Mouse (Mus musculus): ENCODE data around the gene D16Ertd472e.
"Not testable (repeated sequence)": the region's sequence is repeated elsewhere in the genome, so short reads cannot be mapped to it uniquely, and the experiment has no call there.

Gene D16Ertd472e

GRCm38 (mm10) chr16:78573016-78573415, 3.5 kb downstream of the D16Ertd472e start:
- no peak for DNase-seq (ENCODE audit: low read depth, low spot score)

DNA sequence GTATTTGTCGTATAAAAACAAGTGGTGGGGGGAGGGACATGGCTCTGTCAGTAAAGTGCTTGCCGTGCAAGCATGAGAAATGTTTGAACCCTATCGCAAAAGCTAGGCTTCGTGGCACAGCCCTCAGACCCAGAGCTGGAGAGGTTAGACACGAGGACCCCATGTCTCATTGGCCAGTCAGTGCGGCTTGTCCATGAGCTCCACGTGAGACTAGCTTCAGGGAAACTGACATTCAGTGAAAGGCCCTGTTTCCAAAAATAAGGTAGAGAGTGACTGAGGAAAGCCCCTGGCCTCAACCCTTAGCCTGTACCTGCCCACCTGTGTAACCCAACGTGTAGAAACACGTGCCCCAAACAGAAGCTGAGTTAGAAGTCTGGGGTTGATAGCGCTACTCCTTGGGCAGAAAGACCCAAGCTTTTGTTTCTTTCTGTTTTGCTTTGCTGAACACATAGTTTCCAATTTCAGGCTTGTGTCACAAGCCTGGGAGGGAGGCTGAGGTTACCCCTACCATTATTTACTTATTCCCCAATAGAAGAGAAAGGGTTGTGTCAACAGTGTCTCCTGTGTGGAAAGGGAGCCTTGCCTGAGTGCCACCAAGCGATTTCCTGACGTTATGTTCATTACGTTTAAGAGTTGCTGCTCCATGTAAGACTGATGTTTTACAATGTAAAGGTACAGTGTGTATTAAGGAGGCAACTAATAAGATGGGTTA, 12.2 kb downstream of the D16Ertd472e start:
- DNase-seq (ENCODE audit: low read depth, low spot score) = no peak

- DNase-seq (ENCODE audit: low read depth, low spot score) = no peak
These were observed 13.2 kb downstream of the D16Ertd472e start for GRCm38 (mm10) chr16:78563093-78563971.

GRCm38 (mm10) chr16:78560627-78561026, 15.9 kb downstream of the D16Ertd472e start:
- no peak for DNase-seq (ENCODE audit: low read depth, low spot score)

GRCm38 (mm10) chr16:78560063-78560462, 16.4 kb downstream of the D16Ertd472e start:
- DNase-seq (ENCODE audit: low read depth, low spot score) = no peak

DNA sequence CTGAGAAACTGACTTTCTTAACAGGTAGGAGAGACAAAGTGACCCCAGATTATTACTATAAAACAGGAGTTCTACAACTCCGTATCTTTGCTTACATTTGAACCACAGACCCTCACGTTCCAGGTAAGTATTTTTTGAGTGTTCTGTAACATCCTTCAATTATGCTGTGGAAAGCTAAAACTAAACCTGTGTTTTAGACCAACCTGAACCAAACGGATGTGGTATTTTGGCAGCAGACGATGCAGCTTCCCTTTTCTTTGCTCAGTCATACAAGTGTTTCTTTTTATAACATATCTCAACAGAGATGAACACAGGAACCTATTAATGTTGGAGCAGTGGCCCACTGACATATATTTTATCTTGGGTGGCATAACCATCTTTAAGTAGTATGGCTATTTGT, 18.9 kb downstream of the D16Ertd472e start:
- DNase-seq (ENCODE audit: low read depth, low spot score) = peak; percentile 52

- no peak for DNase-seq (ENCODE audit: low read depth, low spot score)
These were observed 21.4 kb downstream of the D16Ertd472e start for GRCm38 (mm10) chr16:78554911-78555648.

DNA sequence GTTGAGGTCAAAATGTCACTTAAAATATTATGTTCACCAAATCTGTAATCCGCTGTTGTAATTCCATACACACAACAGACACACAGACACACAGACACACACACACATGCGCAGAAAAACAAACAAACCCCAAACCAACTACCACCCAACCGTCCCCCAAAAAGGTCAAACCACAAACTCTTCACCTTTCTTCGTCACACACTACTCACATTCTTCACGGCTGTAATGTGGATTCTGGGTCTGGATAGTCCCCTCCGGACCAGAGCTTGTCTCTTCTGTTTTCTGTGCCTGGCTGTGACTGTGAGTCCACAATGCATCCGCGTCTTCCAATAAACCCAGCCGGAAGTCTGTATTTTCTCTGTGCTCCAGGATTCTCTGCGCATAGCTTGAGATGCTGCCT, 29.1 kb downstream of the D16Ertd472e start:
- no peak for DNase-seq (ENCODE audit: low read depth, low spot score)

DNA sequence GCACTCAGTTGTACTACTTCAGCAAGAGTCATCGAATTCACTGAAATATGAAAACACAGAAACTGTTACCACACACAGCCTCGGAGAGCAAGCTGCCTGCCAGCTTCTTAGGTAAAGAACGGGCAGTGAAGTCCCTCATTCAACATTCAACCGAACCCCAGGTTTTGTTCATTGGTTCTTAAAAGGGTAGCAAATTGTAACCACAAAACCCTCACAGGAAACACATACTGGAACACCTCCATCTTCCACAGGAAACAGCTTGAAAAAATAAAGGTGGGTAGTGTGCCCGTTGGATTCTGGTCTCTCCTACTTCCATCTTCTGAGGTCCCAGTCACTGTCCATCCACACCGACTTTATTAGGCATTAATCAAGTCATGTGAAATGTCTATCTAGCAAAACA, 30.0 kb downstream of the D16Ertd472e start:
- no peak for DNase-seq (ENCODE audit: low read depth, low spot score)

DNA sequence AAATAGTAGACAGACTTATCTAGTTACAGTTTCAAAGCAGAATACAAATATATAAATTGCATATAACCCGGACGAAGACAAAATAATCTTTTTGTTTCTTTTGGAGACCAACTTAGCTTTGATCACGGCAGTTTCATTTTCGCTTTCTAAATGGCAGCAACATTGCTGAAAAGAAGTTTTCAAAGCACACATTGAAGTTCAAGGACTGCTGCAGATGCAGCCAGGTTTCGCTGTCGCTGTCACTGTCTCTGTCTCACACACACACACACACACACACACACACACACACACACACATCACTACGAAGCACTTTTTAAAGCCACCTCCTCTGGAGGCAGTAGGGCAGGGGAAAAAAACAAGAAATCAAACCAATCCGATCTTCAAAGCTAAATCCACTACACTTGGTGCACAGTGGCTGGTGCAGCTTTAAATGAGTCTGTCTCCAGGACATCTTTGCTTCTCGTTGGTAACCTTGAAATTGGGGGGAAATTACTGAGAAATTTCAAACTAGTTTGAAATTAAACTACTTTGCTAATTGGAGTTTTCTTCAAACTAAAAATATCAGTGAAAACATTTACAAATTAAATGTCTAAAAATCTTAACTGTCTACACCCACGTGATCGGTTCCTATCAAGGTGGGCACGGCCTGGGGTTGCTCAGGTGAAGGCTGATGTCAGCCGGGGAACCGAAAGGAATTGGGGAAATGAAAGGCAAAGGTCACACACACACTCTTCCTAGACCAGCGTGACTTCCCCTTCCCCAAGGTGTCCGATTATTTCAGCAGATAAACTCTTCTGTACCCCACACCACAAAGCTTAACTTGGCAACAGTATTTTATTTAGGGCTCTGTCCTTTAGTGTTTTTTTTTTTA, 35.9 kb downstream of the D16Ertd472e start:
- peak; percentile 73 for DNase-seq (ENCODE audit: low read depth, low spot score)

DNA sequence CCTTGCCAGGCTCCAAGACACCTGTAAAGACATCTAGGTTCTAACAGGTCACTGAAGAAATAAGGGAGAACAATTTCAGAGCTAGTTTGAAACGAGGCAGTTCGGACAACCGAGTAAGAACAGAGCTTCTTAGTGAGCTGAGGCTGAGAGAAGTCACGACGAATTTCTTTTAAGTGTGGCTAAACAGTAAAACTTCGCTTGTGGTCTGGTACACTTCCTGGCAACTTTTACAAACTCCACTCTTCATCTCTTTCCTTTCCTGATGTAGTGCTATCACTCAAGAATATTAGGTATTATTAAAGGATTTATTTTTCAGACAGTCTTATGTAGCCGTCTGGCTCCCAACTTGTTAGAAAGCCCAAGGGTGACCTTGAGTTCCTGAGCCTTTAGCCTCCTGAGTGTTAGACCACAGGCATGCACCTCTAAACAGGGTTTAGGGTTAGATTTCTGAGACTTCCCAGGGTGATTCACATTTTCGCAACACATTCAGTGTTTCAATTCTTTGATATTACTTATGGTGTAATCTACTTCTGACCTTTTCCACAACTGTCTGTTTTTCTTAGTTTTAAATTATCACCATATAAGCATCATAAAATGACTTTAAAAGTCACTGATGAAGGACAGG, 38.6 kb downstream of the D16Ertd472e start:
- no peak for DNase-seq (ENCODE audit: low read depth, low spot score)

GRCm38 (mm10) chr16:78537322-78537721, 39.2 kb downstream of the D16Ertd472e start:
- no peak for DNase-seq (ENCODE audit: low read depth, low spot score)

GRCm38 (mm10) chr16:78534468-78534867, 42.0 kb downstream of the D16Ertd472e start:
- DNase-seq (ENCODE audit: low read depth, low spot score) = no peak

DNA sequence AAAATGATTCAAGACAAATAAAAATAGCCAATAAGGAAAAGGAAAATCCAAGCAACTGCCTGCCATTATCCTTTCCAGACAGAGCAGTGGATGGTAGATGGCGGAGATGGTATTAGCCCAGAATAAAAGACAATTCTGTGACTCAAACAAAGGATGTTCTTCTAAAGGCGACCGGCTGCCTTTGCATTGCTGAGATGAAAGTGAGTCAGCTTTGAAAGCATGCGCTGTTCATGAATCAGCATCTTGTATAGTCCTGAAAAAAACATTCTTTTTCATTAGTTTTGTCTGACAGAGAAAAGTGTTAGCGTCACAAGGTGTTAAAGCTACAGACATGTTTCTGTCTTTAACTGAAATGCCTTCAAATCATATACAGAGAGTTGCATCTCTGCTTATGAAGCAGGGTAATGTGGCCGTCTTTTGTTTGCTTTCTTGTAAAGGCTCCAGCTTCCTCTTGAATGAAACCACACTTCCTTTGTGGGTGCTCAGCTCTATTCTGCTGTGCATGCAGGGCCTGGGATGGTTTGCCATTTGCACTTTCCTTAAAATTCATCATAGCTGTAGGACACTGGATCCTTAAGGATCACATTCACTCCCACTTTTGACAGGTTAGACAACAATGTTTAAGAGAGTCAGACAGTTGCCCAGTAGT, 44.4 kb downstream of the D16Ertd472e start:
- no peak for DNase-seq (ENCODE audit: low read depth, low spot score)

DNA sequence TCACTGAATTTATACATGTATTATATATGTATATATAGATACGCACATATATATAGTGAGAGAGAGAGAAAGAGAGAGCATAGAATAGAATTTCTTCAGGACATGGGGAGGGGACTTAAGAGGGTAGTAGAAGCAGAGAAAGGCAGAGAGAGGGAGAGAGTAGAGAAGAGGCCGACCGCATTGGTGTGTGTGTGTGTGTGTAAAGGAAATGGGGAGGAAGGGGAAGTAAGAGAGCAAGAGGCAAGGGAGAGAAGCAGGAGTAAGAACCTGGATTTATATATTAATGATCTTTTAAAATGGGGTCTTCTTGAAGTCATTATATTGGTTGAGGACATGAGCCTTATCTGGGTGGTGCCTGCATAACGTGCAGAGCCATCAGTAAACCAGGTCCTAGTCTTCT, 53.5 kb downstream of the D16Ertd472e start:
- no peak for DNase-seq (ENCODE audit: low read depth, low spot score)

- DNase-seq (ENCODE audit: low read depth, low spot score) = no peak
These were observed 57.8 kb downstream of the D16Ertd472e start for GRCm38 (mm10) chr16:78518697-78519096.

DNA sequence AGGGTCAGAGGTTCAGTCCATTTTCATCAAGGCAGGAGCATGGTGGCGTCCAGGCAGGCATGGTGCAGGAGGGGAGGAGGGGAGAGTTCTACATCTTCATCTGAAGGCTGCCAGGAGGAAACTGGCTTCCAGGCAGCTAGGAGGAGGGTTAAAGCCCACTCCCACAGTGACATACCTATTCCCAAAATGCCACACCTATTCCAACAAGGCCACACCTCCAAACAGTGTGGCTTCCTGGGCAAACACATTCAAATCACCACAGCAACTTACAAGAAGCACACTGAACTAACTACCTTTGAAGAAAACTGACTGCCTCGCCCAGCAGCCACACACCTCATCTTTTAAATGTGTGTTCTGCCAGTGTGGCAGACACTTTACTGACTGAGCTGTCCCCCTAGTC, 59.3 kb downstream of the D16Ertd472e start:
- DNase-seq (ENCODE audit: low read depth, low spot score) = no peak

DNA sequence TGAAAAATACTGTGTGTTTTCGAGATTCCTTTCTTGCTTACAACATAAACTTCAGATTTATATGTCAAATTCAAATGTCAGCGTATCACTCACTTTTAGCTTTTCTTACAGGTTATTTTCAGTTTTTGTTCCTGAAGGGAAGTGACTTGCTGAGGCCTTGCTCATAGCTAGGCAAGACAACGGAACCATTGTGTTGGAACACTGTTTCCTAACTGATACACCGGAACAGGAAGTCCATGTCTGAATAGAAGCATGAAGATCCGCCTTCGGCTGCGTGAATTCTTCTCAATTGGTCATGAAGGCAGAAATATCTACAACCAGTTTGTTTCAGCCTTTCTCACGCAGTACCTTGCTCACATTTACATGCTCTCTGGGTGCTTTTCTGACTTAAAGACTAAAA, 65.0 kb downstream of the D16Ertd472e start:
- no peak for DNase-seq (ENCODE audit: low read depth, low spot score)

DNA sequence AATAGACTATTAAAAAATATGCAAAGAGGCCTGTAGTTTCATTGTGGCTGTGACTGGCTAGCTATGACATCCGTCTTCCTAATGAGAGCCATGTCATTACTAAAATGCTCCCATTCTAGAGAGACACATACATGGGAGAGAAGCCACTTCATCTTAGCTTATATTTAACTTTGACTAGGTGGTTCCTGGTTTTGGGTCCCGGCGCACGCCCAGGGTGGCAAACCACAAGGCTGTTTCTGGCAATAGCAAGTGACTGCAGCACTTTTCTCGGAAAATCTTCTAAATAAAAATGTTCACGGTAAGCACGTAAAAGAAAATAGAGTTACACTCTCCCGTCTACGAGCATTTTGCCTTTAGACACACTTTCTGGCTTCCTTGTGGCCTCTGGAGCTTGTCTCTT, 74.0 kb downstream of the D16Ertd472e start:
- no peak for DNase-seq (ENCODE audit: low read depth, low spot score)

DNA sequence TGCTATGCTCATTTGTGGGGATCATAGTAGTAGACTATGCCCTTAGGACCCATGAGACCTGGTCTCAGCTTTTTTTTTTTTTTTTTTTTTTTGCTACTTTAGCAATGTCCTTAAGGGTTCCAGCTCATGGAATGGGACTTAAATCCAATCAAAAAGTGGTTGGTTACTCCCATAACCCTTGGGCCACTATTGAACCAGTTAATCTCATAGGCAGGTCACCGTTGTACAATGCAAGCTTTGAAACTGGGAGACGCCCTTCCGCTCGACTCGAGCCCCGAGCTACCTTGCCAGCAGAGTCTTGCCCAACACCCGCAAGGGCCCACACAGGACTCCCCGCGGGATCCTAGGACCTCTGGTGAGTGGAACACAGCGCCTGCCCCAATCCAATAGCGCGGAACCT, 83.8 kb downstream of the D16Ertd472e start:
- DNase-seq (ENCODE audit: low read depth, low spot score) = not testable (repeated sequence)

Data from A20 (cell line).